Mouse (Mus musculus): ENCODE results near the gene LTO1. TPM values are rescaled to one million over a fixed set of nuclear protein-coding genes. Genes with fewer than 3 reads are reported as not detected.

Gene LTO1
- total RNA-seq, 2 experiments from 2014 or later, result 13.3 to 20.8 TPM

GRCm38 (mm10) chr7:144937899-144938517 lies 23.1 kb downstream of the LTO1 start:
- no peak; the same call in 1 of the 2 replicates for ATAC-seq (replicated peaks; ENCODE audit: poor library complexity, severe bottlenecking)

GRCm38 (mm10) chr7:144938661-144939343 lies 23.9 kb downstream of the LTO1 start:
- no peak for ATAC-seq (replicated peaks; ENCODE audit: poor library complexity, severe bottlenecking)

DNA sequence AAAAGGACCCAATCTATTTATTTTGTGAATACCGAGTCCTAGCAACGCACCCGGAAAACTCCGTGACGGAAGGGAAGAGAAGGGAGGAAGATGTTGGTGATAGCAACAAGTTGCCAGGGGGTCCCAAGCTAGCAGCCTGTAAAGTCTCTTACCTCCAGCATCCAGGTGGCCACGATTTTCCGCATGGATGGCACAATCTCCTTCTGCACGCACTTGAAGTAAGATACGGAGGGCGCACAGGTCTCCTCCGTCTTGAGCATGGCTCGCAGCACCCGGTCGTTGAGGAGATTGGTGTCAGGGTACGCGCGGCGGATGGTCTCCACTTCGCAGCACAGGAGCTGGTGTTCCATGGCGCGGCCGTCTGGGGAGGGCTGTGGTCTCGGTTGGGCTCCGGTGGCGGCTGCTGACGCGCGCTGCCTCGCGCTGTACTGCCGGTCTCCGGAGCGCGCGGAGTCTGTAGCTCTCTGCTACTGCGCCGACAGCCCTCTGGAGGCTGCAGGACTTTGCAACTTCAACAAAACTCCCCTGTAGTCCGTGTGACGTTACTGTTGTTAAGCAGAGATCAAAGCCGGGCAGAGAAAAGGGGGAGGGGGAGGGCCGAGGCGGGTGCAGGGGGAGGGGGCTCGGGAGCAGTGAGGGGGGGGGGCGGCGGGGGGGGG lies 24.6 kb downstream of the LTO1 start, which contains the start of gene Ccnd1:
Gene Ccnd1, minus strand, starts transcription at position 582 of the 659 bp plus-strand sequence.
- ATAC-seq (replicated peaks; ENCODE audit: poor library complexity, severe bottlenecking), result peak; percentile 38

DNA sequence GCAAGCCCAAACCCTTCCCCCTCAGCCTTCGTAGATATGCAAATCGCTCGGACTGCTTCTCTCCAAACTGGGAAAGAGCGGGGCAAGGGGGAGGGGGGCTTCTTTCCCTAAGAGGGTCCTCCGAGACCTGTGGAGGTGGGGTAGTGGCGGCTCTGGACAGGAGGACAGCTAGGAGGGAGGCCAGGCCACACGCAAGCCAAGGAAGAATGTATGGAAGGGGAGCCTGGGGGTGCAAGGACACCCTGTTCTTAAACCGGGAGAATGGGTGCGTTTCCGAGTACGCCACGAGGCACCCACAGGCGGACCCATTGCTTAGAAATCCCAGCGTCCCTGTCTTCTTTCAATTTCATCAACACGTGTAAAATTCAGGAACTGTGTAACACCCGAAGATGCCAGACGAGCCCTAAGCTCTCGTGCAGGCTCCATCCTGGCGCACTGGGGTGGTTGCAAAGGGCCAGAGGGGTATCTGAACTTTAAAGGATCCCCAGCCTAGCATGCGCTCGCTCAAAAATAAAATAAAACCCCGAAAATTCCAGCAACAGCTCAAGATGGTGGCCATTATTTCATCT lies 25.2 kb downstream of the LTO1 start:
- peak; percentile 9; the same call in 1 of the 2 replicates for ATAC-seq (replicated peaks; ENCODE audit: poor library complexity, severe bottlenecking)

GRCm38 (mm10) chr7:144940585-144940984 lies 25.7 kb downstream of the LTO1 start:
- no peak for ATAC-seq (replicated peaks; ENCODE audit: poor library complexity, severe bottlenecking)

DNA sequence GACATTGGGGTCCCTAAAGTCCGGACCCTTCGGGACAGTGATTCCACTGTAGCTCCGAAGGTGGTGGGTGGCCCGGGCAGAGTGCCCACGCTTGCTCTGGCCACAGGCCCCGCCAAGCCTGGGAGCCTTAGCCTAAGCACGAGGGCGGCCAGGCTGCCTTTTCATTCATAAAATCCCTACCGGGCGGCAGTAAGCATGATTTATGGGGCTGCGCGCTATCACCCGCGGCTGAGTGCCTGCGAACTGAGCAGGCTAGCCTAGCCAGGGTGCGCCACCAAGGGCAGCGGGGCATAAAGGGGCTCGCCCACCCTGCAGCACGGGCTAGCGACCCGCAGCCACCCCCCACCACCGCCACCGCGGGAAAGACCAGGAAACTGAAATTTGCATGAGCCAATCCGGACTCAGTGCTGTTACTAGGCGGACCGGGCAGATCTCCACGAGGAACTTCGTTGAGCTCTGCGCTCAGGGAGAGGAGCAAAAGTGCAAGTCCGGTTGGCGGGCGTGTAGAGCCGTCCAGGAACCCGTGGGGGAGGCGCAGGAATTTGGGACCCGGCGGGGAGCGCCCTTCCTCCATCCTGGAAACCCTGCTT lies 26.4 kb downstream of the LTO1 start:
- peak; percentile 53 for ATAC-seq (replicated peaks; ENCODE audit: poor library complexity, severe bottlenecking)

DNA sequence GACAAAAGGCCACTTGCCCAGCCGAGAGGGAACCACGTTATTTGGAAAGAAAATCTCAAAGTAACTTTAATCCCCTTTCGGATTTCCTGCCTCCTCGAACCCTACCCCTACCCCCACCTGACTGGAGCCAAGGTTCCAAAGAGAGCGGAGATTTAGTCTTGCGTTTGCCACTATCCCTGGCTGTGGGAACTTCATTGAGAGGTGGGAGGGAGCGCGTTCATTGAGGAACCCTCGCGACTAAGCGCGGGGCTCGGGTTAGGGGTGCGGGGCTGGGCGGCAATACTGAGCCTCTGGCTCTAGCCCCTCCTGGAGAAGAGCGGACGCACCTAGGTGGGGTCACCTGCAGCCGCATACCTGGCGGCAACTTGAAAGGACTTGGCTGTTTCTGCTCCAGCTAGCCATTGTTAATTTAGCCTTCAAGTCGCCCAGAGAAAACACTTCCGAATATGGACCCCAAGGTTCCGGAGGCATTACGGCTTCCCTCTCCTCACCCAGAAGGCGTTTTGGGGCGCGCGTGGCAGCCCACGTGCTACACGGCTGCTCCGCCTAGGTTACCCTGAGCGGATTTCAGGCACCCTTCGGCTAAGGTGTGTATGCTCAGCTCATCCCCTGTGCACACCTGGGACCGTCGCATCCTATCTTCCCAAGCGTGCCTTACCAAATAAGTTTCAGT lies 27.3 kb downstream of the LTO1 start:
- no peak for ATAC-seq (replicated peaks; ENCODE audit: poor library complexity, severe bottlenecking)

DNA sequence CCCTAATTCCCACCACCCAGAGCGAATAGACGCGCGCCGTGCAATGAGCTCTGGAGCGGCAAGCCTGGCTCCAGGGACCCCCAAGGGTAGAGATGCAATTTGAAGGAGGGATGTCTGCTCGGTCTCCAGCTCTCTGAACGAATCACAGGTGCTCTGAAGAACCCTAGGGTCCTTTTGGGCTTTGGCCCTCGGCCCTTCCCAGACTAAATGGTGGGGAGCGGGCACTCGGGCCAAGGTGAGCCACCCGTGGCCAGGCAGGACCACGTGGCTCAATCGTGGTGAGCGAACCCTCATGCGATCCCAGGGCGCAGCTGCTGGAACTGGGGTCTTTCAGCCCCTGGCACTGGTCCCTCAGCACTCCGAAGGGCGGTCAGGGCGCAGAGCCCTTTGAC lies 27.8 kb downstream of the LTO1 start:
- no peak for ATAC-seq (replicated peaks; ENCODE audit: poor library complexity, severe bottlenecking)

- ATAC-seq (replicated peaks; ENCODE audit: poor library complexity, severe bottlenecking), result peak; percentile 51
Measured at GRCm38 (mm10) chr7:144943254-144943653, 28.4 kb downstream of the LTO1 start.

DNA sequence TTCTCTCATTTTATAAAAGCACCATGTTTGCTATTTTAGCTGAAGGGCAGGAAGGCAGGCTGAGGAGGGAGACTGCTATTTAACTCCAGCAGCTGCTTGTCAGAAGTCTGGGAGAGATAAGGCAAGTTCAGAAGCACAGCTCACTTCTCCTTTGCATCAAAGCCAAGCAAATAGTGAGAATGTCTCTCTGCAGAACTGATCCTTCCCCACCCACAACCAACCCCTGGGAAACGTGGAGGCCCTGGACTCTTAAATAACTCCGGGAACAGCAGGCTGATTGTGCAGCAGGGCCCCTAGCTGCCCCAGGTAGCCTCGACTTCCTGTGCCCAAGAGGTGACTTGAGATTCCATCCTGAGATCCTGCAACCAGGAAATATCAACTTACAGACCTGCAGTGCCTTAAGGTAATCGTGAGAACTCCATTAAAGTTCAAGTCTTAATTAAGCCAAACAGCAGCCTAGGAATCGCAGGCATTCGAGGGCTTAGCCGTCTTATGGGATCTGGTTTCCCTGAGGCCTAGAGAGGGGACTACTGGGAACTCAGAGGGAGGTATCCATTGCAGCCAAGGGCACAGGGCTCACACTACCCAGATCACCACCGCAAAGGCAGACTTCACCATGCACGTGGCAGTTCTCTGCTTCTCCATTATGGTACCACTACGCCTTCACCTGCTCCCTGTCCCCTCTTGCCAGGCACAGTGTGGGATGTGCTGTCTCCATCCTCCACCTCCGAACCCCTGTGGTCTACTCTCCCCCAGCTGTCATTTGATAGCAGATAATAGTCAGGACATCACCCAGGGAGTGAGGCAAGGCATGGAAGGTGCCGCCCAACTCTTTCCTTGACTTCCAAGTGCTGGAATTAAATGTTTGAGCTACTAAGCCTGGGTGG lies 43.9 kb downstream of the LTO1 start:
- ATAC-seq (replicated peaks; ENCODE audit: poor library complexity, severe bottlenecking), result no peak

DNA sequence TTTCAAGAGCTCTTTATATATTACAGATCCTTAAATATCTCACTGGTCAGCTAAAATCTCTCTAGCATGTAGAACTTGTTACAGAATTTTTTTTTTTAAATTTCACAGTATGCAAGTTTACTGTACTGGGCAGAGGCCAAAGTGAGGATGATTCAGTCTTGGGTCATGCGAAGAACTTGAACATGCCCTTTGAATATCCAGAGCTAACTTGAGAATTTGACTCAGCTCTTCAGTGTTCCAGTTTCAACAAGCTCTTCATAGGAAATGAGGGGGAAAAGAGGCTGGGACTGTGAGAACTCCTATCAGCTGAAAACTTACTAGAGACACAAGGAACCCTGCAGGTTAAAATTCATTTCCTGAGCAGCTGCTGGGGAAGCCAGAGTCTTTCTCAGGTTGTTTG lies 49.0 kb downstream of the LTO1 start:
- no peak for ATAC-seq (replicated peaks; ENCODE audit: poor library complexity, severe bottlenecking)

- ATAC-seq (replicated peaks; ENCODE audit: poor library complexity, severe bottlenecking), result no peak
Measured at GRCm38 (mm10) chr7:144964316-144964715, 49.4 kb downstream of the LTO1 start.

- no peak for ATAC-seq (replicated peaks; ENCODE audit: poor library complexity, severe bottlenecking)
Measured at GRCm38 (mm10) chr7:144965893-144966292, 51.0 kb downstream of the LTO1 start.

DNA sequence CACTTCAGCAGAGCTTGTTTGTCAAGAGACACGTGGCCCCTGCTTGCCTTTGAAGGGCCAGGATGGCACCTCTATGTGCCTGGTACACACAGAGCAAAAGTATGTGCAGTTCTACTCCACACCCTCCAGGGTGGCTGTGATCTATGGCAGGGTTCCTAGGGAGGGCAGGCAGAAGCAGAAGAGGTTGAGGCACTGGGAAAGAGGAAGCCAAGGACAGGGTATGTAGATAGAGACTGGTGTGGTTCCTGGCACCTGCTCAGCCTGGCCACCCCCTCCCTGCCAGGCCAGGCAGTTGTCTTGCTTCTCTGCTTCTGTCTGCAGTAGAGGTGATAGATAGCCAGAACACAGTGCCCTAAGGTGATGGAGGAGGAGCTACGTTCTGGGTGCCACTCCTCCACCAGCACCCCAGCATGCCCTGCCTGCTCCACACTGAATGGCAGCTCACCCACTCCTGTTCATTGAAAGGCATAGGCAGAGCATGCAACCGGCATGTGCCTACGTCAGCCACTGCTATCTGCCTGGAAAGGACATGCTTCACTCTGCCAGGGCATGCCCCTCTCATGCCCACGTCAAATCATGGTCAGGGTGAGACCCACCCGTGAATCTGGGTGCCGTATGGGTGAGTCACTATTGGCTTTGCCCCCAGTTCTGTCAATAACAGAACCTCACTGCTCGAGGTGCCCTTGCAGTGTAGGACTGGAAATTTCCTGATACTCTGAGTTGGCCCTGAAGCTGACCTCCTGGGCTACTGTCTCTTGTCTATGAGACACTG lies 56.3 kb downstream of the LTO1 start:
- ATAC-seq (replicated peaks; ENCODE audit: poor library complexity, severe bottlenecking), result peak; percentile 98

DNA sequence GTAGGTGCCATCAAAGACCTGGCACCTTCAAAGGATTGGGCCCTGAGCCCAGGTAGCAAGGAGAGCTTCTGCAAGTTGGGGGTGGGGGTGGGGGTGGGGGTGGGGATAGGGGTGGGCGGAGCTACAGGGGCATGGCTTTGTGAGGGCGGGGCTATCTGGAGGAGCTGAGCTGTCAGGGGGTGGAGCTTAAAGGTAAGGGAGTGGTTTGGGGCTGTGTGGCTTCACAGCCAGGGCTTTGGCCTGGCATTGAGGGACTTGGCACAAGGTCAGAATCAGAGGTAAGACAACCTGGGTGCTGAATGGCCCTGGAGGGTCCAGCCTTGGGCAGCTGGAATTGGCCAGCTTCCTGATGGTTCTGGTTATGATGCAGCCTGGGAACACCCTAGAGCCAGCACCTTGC lies 56.9 kb downstream of the LTO1 start:
- no peak for ATAC-seq (replicated peaks; ENCODE audit: poor library complexity, severe bottlenecking)

- no peak for ATAC-seq (replicated peaks; ENCODE audit: poor library complexity, severe bottlenecking)
Measured at GRCm38 (mm10) chr7:144973461-144973860, 58.6 kb downstream of the LTO1 start.

GRCm38 (mm10) chr7:144977121-144977520 lies 62.2 kb downstream of the LTO1 start:
- no peak for ATAC-seq (replicated peaks; ENCODE audit: poor library complexity, severe bottlenecking)

DNA sequence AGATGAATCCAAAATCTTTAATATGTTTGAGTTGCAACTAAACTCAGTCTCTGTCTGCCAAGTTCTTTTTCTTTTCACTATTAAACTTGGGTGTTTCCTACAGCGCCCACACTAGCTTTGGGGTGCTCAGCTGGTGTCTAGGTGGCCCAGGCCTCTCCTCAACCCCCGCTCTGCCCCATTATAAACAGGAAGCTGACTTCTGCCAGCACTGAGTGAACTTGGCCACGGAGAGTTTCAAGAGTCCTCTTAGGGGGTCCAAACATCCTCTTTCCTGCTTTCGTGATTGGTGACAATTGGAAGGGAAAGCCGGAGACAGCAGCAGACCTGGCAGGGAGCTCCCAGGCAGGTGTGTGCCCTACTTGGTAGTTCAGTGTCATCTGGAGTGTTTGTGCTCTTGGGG lies 64.9 kb downstream of the LTO1 start:
- ATAC-seq (replicated peaks; ENCODE audit: poor library complexity, severe bottlenecking), result peak; percentile 80

Measured in granulocyte monocyte progenitor cell, adult 5-6 weeks (primary cell).